Mouse (Mus musculus): Measurements from ENCODE around the gene Coq10a.

DNA sequence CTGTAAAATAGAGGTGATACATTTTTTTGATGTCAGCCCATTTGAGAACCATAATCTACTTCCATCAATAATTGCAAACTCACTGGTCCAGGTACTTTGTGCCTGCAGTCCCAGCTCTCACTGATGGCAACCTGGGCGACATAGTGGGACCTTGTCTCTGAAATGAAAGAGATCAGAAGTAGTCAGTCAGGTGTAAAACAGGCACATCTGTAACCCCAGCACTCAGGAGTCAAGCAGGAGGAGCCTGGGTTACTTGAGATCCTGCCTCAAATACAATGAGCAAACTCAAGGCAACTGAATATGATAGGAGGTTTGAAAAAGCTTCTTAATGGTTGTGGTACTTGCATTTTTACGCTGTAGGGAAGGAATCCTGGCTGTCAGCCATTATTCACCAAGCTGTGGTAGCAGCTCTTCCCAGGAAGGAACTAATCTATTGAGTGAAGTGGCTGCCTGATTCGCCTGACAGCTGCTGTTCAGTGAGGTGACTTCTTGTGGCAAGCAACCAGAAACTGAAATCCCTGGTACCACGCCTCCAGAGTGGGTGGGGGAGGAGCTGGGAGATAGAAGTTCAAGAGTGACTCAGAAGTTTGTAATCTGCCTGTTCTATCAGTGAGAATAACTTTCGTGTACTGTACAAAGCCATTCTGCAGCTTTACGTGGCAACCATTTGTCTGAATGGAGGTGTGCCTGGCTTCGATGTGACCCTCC is 24.1 kb downstream of the Coq10a start:
- no peak for TF ChIP-seq CTCF (IDR thresholded peaks at IDR 0.05; ENCODE audit: low read depth)
- TF ChIP-seq EP300 (IDR thresholded peaks at IDR 0.05; ENCODE audit: low read depth), result 0 out of 2 replicates have a peak, but pooled peaks have one; percentile 23
